Mouse (Mus musculus): Measurements from ENCODE around the gene Cpeb4. TPM values are rescaled to one million over a fixed set of nuclear protein-coding genes. Genes with fewer than 3 reads are reported as not detected.

The Cpeb4 gene
- polyA plus RNA-seq (2015; fragmentation: Nextera tagmentation; extraction: Ambion mirVana): 4.6 and 5.2 TPM in 2 replicates

GRCm38 (mm10) chr11:31871911-31872310, at the start of gene Cpeb4:
TSS of gene Cpeb4 (plus strand) at chr11:31872211.

GRCm38 (mm10) chr11:31965256-31966134, 93.5 kb downstream of the Cpeb4 start, which contains the start of gene 4930524B15Rik:
TSS of gene 4930524B15Rik (plus strand) at chr11:31965592.

Other genes starting within 250 kb of the Cpeb4 start
- gene Bod1, start 200.3 kb upstream of the Cpeb4 start, polyA plus RNA-seq (2015; fragmentation: Nextera tagmentation; extraction: Ambion mirVana): 56.5 and 58.7 TPM in 2 replicates
- 0.06 TPM in 1 of 2 replicates, not detected in the other for gene 4930524B15Rik, start 93.4 kb downstream of the Cpeb4 start, polyA plus RNA-seq (2015; fragmentation: Nextera tagmentation; extraction: Ambion mirVana)
- 0.34 and 0.36 TPM in 2 replicates for gene Nsg2, start 128.3 kb downstream of the Cpeb4 start, polyA plus RNA-seq (2015; fragmentation: Nextera tagmentation; extraction: Ambion mirVana)